Mouse (Mus musculus): ENCODE data around the gene Vkorc1l1. TPM values are rescaled to one million over a fixed set of nuclear protein-coding genes. Genes with fewer than 3 reads are reported as not detected.

The Vkorc1l1 gene
- polyA plus RNA-seq, 1 experiment from 2014 or later = 24.1 TPM

DNA sequence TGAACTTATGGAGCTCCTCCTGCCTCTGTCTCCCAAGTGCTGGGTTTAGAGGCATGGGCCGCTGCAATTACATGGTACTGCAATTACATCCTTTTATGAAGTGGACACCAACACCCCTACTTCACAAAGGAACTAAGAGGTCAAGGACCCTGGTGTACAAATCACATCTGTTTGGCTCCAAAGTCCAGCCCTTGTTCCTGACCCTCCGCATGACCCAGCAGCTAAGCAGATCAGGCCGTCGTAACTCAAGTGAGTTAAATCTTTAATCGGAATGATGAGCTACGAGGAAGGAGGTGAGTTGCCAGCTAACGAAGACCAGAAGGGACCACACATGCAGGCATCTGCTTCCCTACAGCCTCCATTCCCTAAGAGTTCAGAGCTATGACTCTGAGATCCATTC is 80.6 kb downstream of the Vkorc1l1 start:
- Histone ChIP-seq H3K9me3 (ENCODE audit: control insufficient read depth, low read length) (no peaks in the 10 kb centered on the region), H3K27ac (replicated peaks) (no peak overlapping the region), H3K4me1 (replicated peaks; ENCODE audit: control insufficient read depth, insufficient read depth) (no peaks in the 10 kb centered on the region), H3K9ac (ENCODE audit: low read length) (no peak overlapping the region), H3K27me3 (ENCODE audit: control insufficient read depth, insufficient read depth, low read length) (no peaks in the 10 kb centered on the region), H3K4me2 (replicated peaks; ENCODE audit: low read depth) (no peak overlapping the region), H3K36me3 (ENCODE audit: control insufficient read depth, insufficient read depth, low read length) (no peaks in the 10 kb centered on the region), H3K4me3 (ENCODE audit: low read depth, low read length) (no peak overlapping the region)
- no peak for ATAC-seq (ENCODE audit: low FRiP score, low TSS enrichment)
- no peak for TF ChIP-seq EP300 (optimal IDR thresholded peaks at IDR 0.05)
- TF ChIP-seq CTCF (IDR thresholded peaks at IDR 0.05; ENCODE audit: low read depth) = no peak
- DNase-seq (ENCODE audit: low spot score) = no peak
- 71% methylated on average over 7 of the region's 7 CpGs for WGBS

DNA sequence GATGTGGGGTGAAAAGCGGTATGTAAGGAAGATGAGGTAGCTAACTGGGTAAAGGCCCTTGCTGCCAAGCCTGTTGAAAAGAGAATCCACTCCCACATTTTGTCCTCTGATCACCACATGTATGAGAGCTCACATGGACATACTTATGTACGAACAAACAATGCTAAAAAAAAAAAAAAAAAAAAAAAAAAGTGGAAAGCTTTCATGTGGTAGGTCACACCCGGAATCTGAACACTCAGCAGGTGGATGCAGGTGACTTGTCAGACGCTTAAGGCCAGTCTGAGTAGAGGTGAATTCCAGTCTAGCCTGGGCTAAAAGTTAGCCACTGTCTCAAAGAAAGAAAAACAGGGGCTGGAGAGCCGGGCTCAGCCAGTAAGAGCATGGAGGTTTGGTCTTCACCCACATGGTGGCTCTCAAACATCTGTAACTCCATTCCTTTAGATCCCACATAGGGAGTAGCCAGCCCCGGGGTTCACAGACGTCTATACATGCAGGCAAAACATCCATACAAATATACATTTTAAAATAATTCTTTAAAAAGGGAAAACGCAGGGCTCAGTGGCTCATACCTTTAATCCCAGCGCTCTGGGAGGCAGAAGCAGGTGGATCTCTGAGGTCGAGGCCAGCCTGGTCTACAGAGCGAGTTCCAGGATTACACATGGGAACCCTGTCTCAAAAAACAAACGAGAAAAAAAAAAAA is 81.4 kb downstream of the Vkorc1l1 start:
- no peaks in the 10 kb centered on the region for H3K9me3 ChIP-seq (ENCODE audit: control insufficient read depth, low read length)
- H3K4me1 ChIP-seq (replicated peaks; ENCODE audit: control insufficient read depth, insufficient read depth) = no peaks in the 10 kb centered on the region
- H3K36me3 ChIP-seq (ENCODE audit: control insufficient read depth, insufficient read depth, low read length) = no peaks in the 10 kb centered on the region
- no peak overlapping the region for H3K27ac ChIP-seq (replicated peaks)
- TF ChIP-seq EP300 (optimal IDR thresholded peaks at IDR 0.05) = no peak
- no peak for TF ChIP-seq CTCF (IDR thresholded peaks at IDR 0.05; ENCODE audit: low read depth)
- peak overlapping the region; percentile 78 for H3K4me2 ChIP-seq (replicated peaks; ENCODE audit: low read depth)
- DNase-seq (ENCODE audit: low spot score) (no peak), ATAC-seq (ENCODE audit: low FRiP score, low TSS enrichment) (no peak)
- H3K9ac ChIP-seq (ENCODE audit: low read length) = no peak overlapping the region
- H3K4me3 ChIP-seq (ENCODE audit: low read depth, low read length) = peak overlapping the region; percentile 65; the same call in 1 of the 2 replicates
- WGBS = 38% methylated on average over 12 of the region's 12 CpGs
- no peaks in the 10 kb centered on the region for H3K27me3 ChIP-seq (ENCODE audit: control insufficient read depth, insufficient read depth, low read length)

DNA sequence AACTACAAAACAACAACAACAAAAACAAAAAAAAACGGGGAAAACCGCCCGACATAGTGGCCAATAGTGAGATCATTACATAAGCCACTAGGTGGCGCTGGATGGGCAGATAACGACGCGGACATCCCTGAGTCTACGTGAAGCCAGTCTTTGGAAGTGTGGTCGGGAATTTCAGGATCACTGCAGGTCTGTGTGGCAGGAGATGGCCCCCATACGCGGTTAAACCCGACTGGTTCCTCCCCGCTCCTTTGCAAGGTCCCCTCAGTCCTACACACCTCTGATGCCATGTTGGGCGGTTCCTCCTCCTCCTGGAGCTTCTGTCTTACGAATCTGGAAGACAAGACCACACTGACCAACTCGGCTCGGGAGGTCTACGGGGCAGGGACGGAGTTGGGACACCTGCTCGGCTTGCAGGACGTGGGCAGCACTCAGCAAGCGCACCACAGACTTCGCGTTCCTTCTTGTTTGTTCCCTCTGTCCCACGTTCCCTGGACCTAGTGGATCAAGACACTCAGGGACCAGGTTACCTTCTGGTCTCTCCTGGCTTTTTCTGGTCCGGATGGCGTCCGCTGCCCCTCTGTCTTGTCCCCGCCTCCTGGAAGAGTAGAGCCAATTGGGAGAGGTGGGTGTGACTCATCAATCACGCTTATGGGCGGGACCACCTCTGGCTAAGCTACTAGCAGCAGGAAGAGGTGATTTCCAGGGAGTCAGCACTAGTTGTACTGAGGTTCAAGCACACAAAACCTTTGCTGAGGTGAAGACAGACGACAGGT is 82.2 kb downstream of the Vkorc1l1 start:
- under 1% methylated on average over 32 of the region's 32 CpGs for WGBS
- peak overlapping the region; percentile 79 for H3K27ac ChIP-seq (replicated peaks)
- ATAC-seq (ENCODE audit: low FRiP score, low TSS enrichment) = peak; percentile 95

DNA sequence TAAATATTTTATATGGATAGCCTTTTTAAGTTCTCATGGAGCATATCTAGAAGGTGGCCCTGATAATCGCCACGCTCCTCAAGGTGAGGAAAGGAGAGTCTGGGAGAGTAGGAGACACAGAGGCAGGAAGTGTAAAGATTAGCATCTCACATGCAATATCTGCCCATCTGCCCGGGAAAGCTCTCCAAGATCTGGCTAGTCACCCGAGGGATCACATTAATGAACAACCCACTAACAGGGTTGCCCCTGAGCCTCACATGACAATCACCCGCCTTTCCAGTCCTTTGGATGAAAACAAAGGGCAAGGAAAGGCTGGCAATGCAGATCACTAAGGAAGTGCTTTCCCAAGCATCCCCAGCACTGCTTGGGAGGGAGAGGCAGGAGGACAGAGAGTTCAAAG is 85.4 kb downstream of the Vkorc1l1 start:
- H3K9me3 ChIP-seq (ENCODE audit: control insufficient read depth, low read length) = no peaks in the 10 kb centered on the region
- H3K27ac ChIP-seq (replicated peaks) = no peak overlapping the region
- no peak overlapping the region for H3K4me3 ChIP-seq (ENCODE audit: low read depth, low read length)
- DNase-seq (ENCODE audit: low spot score) = no peak
- H3K9ac ChIP-seq (ENCODE audit: low read length) = no peak overlapping the region
- H3K36me3 ChIP-seq (ENCODE audit: control insufficient read depth, insufficient read depth, low read length) = no peaks in the 10 kb centered on the region
- no peaks in the 10 kb centered on the region for H3K27me3 ChIP-seq (ENCODE audit: control insufficient read depth, insufficient read depth, low read length)
- H3K4me1 ChIP-seq (replicated peaks; ENCODE audit: control insufficient read depth, insufficient read depth) = no peaks in the 10 kb centered on the region
- TF ChIP-seq CTCF (IDR thresholded peaks at IDR 0.05; ENCODE audit: low read depth) (no peak), EP300 (optimal IDR thresholded peaks at IDR 0.05) (no peak)
- no peak overlapping the region for H3K4me2 ChIP-seq (replicated peaks; ENCODE audit: low read depth)
- WGBS = 72% methylated on average over 5 of the region's 5 CpGs
- no peak for ATAC-seq (ENCODE audit: low FRiP score, low TSS enrichment)

More for the DNA sequence above, 82.2 kb downstream of the Vkorc1l1 start:
- Histone ChIP-seq H3K27me3 (ENCODE audit: control insufficient read depth, insufficient read depth, low read length) (no peaks in the 10 kb centered on the region), H3K4me1 (replicated peaks; ENCODE audit: control insufficient read depth, insufficient read depth) (no peaks in the 10 kb centered on the region), H3K4me2 (replicated peaks; ENCODE audit: low read depth) (peak overlapping the region; percentile 78), H3K4me3 (ENCODE audit: low read depth, low read length) (peak overlapping the region; percentile 65), H3K36me3 (ENCODE audit: control insufficient read depth, insufficient read depth, low read length) (no peaks in the 10 kb centered on the region), H3K9ac (ENCODE audit: low read length) (peak overlapping the region; percentile 61), H3K9me3 (ENCODE audit: control insufficient read depth, low read length) (no peaks in the 10 kb centered on the region)
- DNase-seq (ENCODE audit: low spot score) = peak; percentile 92
- TF ChIP-seq CTCF (IDR thresholded peaks at IDR 0.05; ENCODE audit: low read depth) (peak; percentile 89), EP300 (optimal IDR thresholded peaks at IDR 0.05) (no peak)

DNA sequence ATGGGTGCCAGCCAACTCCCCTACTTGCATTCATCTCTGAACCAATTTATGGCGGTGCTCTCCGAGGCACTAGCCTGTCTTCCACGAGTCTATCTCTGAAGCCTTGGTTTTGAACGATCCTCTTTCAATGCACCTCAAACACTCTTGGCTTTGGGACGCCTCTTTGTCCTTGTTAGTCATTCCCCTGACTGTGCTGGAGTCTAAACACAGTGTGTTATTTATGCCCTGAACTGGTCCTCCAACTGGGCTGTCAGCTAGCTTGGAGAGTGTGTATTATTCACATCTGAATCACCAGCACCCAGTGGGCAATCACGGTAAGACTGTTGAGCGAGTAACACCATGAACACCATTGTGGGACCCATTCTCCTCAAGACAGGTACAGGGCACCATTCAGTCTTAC is 85.9 kb downstream of the Vkorc1l1 start:
- H3K4me2 ChIP-seq (replicated peaks; ENCODE audit: low read depth) = no peak overlapping the region
- no peaks in the 10 kb centered on the region for H3K4me1 ChIP-seq (replicated peaks; ENCODE audit: control insufficient read depth, insufficient read depth)
- H3K27me3 ChIP-seq (ENCODE audit: control insufficient read depth, insufficient read depth, low read length) = no peaks in the 10 kb centered on the region
- TF ChIP-seq CTCF (IDR thresholded peaks at IDR 0.05; ENCODE audit: low read depth) (no peak), EP300 (optimal IDR thresholded peaks at IDR 0.05) (no peak)
- WGBS = 80% methylated on average over 7 of the region's 7 CpGs
- no peak overlapping the region for H3K9ac ChIP-seq (ENCODE audit: low read length)
- H3K4me3 ChIP-seq (ENCODE audit: low read depth, low read length) = no peak overlapping the region
- no peaks in the 10 kb centered on the region for H3K36me3 ChIP-seq (ENCODE audit: control insufficient read depth, insufficient read depth, low read length)
- DNase-seq (ENCODE audit: low spot score) = no peak
- ATAC-seq (ENCODE audit: low FRiP score, low TSS enrichment) = no peak
- H3K9me3 ChIP-seq (ENCODE audit: control insufficient read depth, low read length) = no peaks in the 10 kb centered on the region
- no peak overlapping the region for H3K27ac ChIP-seq (replicated peaks)
